Mouse (Mus musculus): ENCODE results near the gene Trpm5. TPM values are rescaled to one million over a fixed set of nuclear protein-coding genes. Genes with fewer than 3 reads are reported as not detected.

Trpm5 gene
- polyA plus RNA-seq, 1 experiment from 2014 or later: 1.8 TPM

GRCm38 (mm10) chr7:143119407-143119806, 25.0 kb upstream of the Trpm5 start:
- H3K4me1 ChIP-seq: 0 out of 2 replicates have a peak, but pooled peaks cover 7% of the 10 kb centered on the region
- H3K27me3 ChIP-seq (replicated peaks): no peaks in the 10 kb centered on the region
- WGBS: 9% methylated on average over 1 of the region's 1 CpGs
- no peak overlapping the region for H3K4me3 ChIP-seq (replicated peaks)
- no peak overlapping the region for H3K4me2 ChIP-seq
- 0 out of 2 replicates have a peak, but pooled peaks cover 3% of the 10 kb centered on the region for H3K9me3 ChIP-seq (replicated peaks)
- no peak overlapping the region for H3K9ac ChIP-seq (replicated peaks)
- H3K27ac ChIP-seq (replicated peaks): no peak overlapping the region
- ATAC-seq (ENCODE audit: low FRiP score): no peak
- H3K36me3 ChIP-seq: no peaks in the 10 kb centered on the region

GRCm38 (mm10) chr7:143116521-143116920, 22.1 kb upstream of the Trpm5 start:
- 0 out of 2 replicates have a peak, but pooled peaks cover 4% of the 10 kb centered on the region for H3K4me1 ChIP-seq
- no peak overlapping the region for H3K4me2 ChIP-seq
- H3K4me3 ChIP-seq (replicated peaks): no peak overlapping the region
- WGBS: 89% methylated on average over 5 of the region's 5 CpGs
- no peak for ATAC-seq (ENCODE audit: low FRiP score)
- H3K9ac ChIP-seq (replicated peaks): no peak overlapping the region
- H3K27me3 ChIP-seq (replicated peaks): no peaks in the 10 kb centered on the region; the same call in 1 of the 2 replicates
- H3K9me3 ChIP-seq (replicated peaks): 0 out of 2 replicates have a peak, but pooled peaks cover 3% of the 10 kb centered on the region
- H3K27ac ChIP-seq (replicated peaks): no peak overlapping the region
- no peaks in the 10 kb centered on the region for H3K36me3 ChIP-seq

- Histone ChIP-seq H3K4me1 (0 out of 2 replicates have a peak, but pooled peaks cover 3% of the 10 kb centered on the region), H3K27ac (replicated peaks) (no peak overlapping the region), H3K27me3 (replicated peaks) (peaks cover 3% of the 10 kb centered on the region; the same call in 1 of the 2 replicates), H3K4me3 (replicated peaks) (no peak overlapping the region), H3K9ac (replicated peaks) (no peak overlapping the region), H3K36me3 (no peaks in the 10 kb centered on the region), H3K4me2 (no peak overlapping the region), H3K9me3 (replicated peaks) (0 out of 2 replicates have a peak, but pooled peaks cover 3% of the 10 kb centered on the region)
- ATAC-seq (ENCODE audit: low FRiP score): no peak
Measured at GRCm38 (mm10) chr7:143114773-143115172, 20.3 kb upstream of the Trpm5 start.

- Histone ChIP-seq H3K9ac (replicated peaks) (no peak overlapping the region), H3K4me2 (no peak overlapping the region), H3K9me3 (replicated peaks) (0 out of 2 replicates have a peak, but pooled peaks cover 3% of the 10 kb centered on the region), H3K36me3 (no peaks in the 10 kb centered on the region), H3K27ac (replicated peaks) (no peak overlapping the region), H3K4me1 (peaks cover 2% of the 10 kb centered on the region), H3K27me3 (replicated peaks) (peaks cover 26% of the 10 kb centered on the region), H3K4me3 (replicated peaks) (no peak overlapping the region)
- ATAC-seq (ENCODE audit: low FRiP score): no peak
- WGBS: 48% methylated on average over 1 of the region's 1 CpGs
Measured at GRCm38 (mm10) chr7:143112395-143112794, 18.0 kb upstream of the Trpm5 start.

- 75% methylated on average over 4 of the region's 4 CpGs for WGBS
- H3K4me3 ChIP-seq (replicated peaks): no peak overlapping the region
- no peaks in the 10 kb centered on the region for H3K36me3 ChIP-seq
- no peak overlapping the region for H3K27ac ChIP-seq (replicated peaks)
- no peak overlapping the region for H3K4me2 ChIP-seq
- H3K4me1 ChIP-seq: peaks cover 9% of the 10 kb centered on the region
- H3K27me3 ChIP-seq (replicated peaks): peaks cover 32% of the 10 kb centered on the region
- no peak for ATAC-seq (ENCODE audit: low FRiP score)
- H3K9ac ChIP-seq (replicated peaks): no peak overlapping the region
- H3K9me3 ChIP-seq (replicated peaks): 0 out of 2 replicates have a peak, but pooled peaks cover 3% of the 10 kb centered on the region
Measured at GRCm38 (mm10) chr7:143111719-143112118, 17.3 kb upstream of the Trpm5 start.

GRCm38 (mm10) chr7:143110803-143111202, 16.4 kb upstream of the Trpm5 start:
- no peak overlapping the region for H3K4me2 ChIP-seq
- WGBS: 79% methylated on average over 1 of the region's 1 CpGs
- no peak overlapping the region for H3K9ac ChIP-seq (replicated peaks)
- no peak for ATAC-seq (ENCODE audit: low FRiP score)
- H3K9me3 ChIP-seq (replicated peaks): 0 out of 2 replicates have a peak, but pooled peaks cover 3% of the 10 kb centered on the region
- H3K4me1 ChIP-seq: peaks cover 10% of the 10 kb centered on the region
- no peak overlapping the region for H3K27ac ChIP-seq (replicated peaks)
- H3K4me3 ChIP-seq (replicated peaks): no peak overlapping the region
- no peaks in the 10 kb centered on the region for H3K36me3 ChIP-seq
- H3K27me3 ChIP-seq (replicated peaks): peaks cover 42% of the 10 kb centered on the region

GRCm38 (mm10) chr7:143109696-143110095, 15.3 kb upstream of the Trpm5 start:
- ATAC-seq (ENCODE audit: low FRiP score): no peak
- Histone ChIP-seq H3K27ac (replicated peaks) (no peak overlapping the region), H3K4me2 (no peak overlapping the region), H3K9me3 (replicated peaks) (0 out of 2 replicates have a peak, but pooled peaks cover under 1% of the 10 kb centered on the region), H3K36me3 (no peaks in the 10 kb centered on the region), H3K9ac (replicated peaks) (no peak overlapping the region), H3K4me1 (peaks cover 10% of the 10 kb centered on the region), H3K27me3 (replicated peaks) (peaks cover 53% of the 10 kb centered on the region), H3K4me3 (replicated peaks) (no peak overlapping the region)
- WGBS: 89% methylated on average over 3 of the region's 3 CpGs

GRCm38 (mm10) chr7:143108996-143109660, 14.7 kb upstream of the Trpm5 start:
- Histone ChIP-seq H3K4me2 (no peak overlapping the region), H3K4me3 (replicated peaks) (no peak overlapping the region), H3K4me1 (peaks cover 10% of the 10 kb centered on the region), H3K27ac (replicated peaks) (no peak overlapping the region), H3K9me3 (replicated peaks) (no peaks in the 10 kb centered on the region), H3K27me3 (replicated peaks) (peaks cover 58% of the 10 kb centered on the region), H3K36me3 (no peaks in the 10 kb centered on the region), H3K9ac (replicated peaks) (no peak overlapping the region)
- no peak for ATAC-seq (ENCODE audit: low FRiP score)
- WGBS: 38% methylated on average over 3 of the region's 3 CpGs

- ATAC-seq (ENCODE audit: low FRiP score): no peak
- H3K4me3 ChIP-seq (replicated peaks): no peak overlapping the region
- peaks cover 62% of the 10 kb centered on the region for H3K27me3 ChIP-seq (replicated peaks)
- no peaks in the 10 kb centered on the region for H3K9me3 ChIP-seq (replicated peaks)
- peaks cover 10% of the 10 kb centered on the region for H3K4me1 ChIP-seq
- H3K4me2 ChIP-seq: no peak overlapping the region
- no peak overlapping the region for H3K9ac ChIP-seq (replicated peaks)
- H3K27ac ChIP-seq (replicated peaks): no peak overlapping the region
- 46% methylated on average over 5 of the region's 5 CpGs for WGBS
- no peaks in the 10 kb centered on the region for H3K36me3 ChIP-seq
Measured at GRCm38 (mm10) chr7:143108200-143108599, 13.8 kb upstream of the Trpm5 start.

- ATAC-seq (ENCODE audit: low FRiP score): no peak
- 11% methylated on average over 49 of the region's 57 CpGs for WGBS
- H3K27me3 ChIP-seq (replicated peaks): peaks cover 67% of the 10 kb centered on the region
Measured at GRCm38 (mm10) chr7:143106672-143107465, 12.4 kb upstream of the Trpm5 start.

GRCm38 (mm10) chr7:143106062-143106461, 11.6 kb upstream of the Trpm5 start, which contains the start of gene Kcnq1:
Gene Kcnq1, plus strand, starts transcription at chr7:143106362.
- Histone ChIP-seq H3K27ac (replicated peaks) (no peak within 1 kb of the TSS), H3K4me2 (peak within 1 kb of the TSS; percentile 56), H3K9me3 (replicated peaks) (no peaks in the 10 kb centered on the region), H3K4me1 (peaks cover 10% of the 10 kb centered on the region), H3K9ac (replicated peaks) (no peak within 1 kb of the TSS), H3K36me3 (no peaks in the 10 kb centered on the region), H3K27me3 (replicated peaks) (peaks cover 67% of the 10 kb centered on the region), H3K4me3 (replicated peaks) (peak within 1 kb of the TSS; percentile 31)
- ATAC-seq (ENCODE audit: low FRiP score): no peak
- WGBS: 77% methylated on average over 4 of the region's 4 CpGs

More at GRCm38 (mm10) chr7:143106672-143107465, 12.4 kb upstream of the Trpm5 start:
- Histone ChIP-seq H3K36me3 (no peaks in the 10 kb centered on the region), H3K9me3 (replicated peaks) (no peaks in the 10 kb centered on the region), H3K4me3 (replicated peaks) (peak overlapping the region; percentile 31), H3K9ac (replicated peaks) (no peak overlapping the region), H3K4me1 (peaks cover 10% of the 10 kb centered on the region), H3K27ac (replicated peaks) (no peak overlapping the region), H3K4me2 (peak overlapping the region; percentile 56)
